Mouse (Mus musculus) kidney, postnatal 10 days (tissue): ENCODE results near the gene Il11ra2.
"Not testable (repeated sequence)": the region's sequence is repeated elsewhere in the genome, so short reads cannot be mapped to it uniquely, and the experiment has no call there.

Experiments
- DNase-seq: peaks from one replicate; pipeline ENCODE4 v3.0.0; 2021; ENCODE audit warnings: mixed read lengths

The Il11ra2 gene

GRCm38 (mm10) chr4:42661793-42662192 is at the start of gene Il11ra2:
Gene Il11ra2 (minus strand): TSS chr4:42661893.
- not testable (repeated sequence) for DNase-seq

- DNase-seq = not testable (repeated sequence)
Observed at GRCm38 (mm10) chr4:42682183-42682524, 20.5 kb upstream of the Il11ra2 start.

DNA sequence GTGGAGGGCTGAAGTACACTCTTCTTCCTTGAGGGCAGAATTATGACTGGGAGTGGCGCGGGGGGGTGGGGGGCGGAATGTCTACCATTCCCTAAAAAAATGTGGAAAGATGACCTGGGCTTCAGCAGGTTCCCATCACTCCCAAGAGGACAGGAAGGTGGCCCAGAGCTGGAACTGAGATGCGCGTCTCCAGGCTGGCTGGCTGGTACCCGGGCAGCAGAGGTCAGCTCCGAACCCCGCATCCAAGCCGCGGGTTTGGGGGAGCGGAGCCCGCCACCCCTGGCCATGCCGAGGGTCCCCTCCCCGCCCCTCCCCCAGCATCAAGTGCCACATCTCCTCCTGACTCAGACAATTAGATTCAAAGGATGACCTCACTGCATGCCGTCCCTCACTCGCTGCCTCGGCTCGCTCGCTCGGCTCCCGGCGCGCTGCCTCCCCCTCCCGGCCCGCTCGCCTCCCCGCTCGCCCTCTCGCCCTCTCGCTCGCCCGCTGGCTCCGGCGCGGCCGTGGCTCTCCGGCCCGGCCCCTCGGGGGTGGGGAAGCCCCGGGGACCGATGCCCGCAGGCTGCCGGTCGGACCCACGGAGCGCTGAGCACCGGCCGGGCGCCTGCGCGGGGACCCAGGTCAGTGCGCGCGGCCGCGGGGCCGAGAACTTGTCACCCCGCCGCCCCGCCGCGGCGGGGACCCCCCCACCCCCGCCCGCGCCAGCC is 19.9 kb upstream of the Il11ra2 start:
- not testable (repeated sequence) for DNase-seq

- not testable (repeated sequence) for DNase-seq
Observed at GRCm38 (mm10) chr4:42680374-42681356, 19.0 kb upstream of the Il11ra2 start.

- not testable (repeated sequence) for DNase-seq
Observed at GRCm38 (mm10) chr4:42679365-42679764, 17.7 kb upstream of the Il11ra2 start.

- DNase-seq = not testable (repeated sequence)
Observed at GRCm38 (mm10) chr4:42675415-42675814, 13.7 kb upstream of the Il11ra2 start.

GRCm38 (mm10) chr4:42654951-42655350 is 6.7 kb downstream of the Il11ra2 start, which contains the start of gene Ccl27b:
Gene Ccl27b (plus strand): TSS chr4:42655251.
- DNase-seq = not testable (repeated sequence)

DNA sequence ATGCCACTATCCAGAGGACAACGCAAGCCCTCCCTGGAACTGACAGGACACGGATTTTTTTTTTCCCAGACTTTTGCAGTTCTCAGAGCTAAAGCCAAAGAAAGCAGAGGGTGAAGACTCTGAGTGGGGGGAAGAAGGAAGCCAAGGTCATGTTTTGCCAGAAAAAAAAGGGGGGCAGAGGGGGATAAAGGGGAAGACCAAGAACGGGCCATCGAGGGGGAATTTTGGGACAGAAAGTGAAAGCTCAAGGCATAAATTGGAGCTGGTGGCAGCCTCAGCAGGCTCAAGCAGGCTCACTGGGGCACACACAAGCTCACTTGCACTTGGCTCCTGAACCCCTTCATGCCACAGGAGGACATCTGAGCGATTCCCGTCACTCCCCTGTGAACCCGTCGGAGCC is 32.3 kb downstream of the Il11ra2 start, which contains the start of gene Gm2564:
Gene Gm2564 (plus strand): TSS at position 301 of the 400 bp plus-strand sequence.
- DNase-seq = not testable (repeated sequence)

- DNase-seq = not testable (repeated sequence)
Observed at GRCm38 (mm10) chr4:42611895-42612294, 49.8 kb downstream of the Il11ra2 start, which contains the start of gene Gm10591. Gene Gm10591 (plus strand): TSS chr4:42612195.
